Mouse (Mus musculus): ENCODE measurements around the gene Gjd3.

GRCm38 (mm10) chr11:98945605-98945977 lies 37.2 kb downstream of the Gjd3 start:
- no peak for TF ChIP-seq CTCF (IDR thresholded peaks at IDR 0.05; ENCODE audit: control insufficient read depth, insufficient read depth, insufficient read length)
- TF ChIP-seq MAX (IDR thresholded peaks at IDR 0.05): no peak
- no peak for TF ChIP-seq MYOG (IDR thresholded peaks at IDR 0.05; ENCODE audit: control insufficient read depth, extremely low read depth, insufficient read length)
- no peak for TF ChIP-seq FOSL1 (IDR thresholded peaks at IDR 0.05; ENCODE audit: insufficient read depth, low read length, poor library complexity, severe bottlenecking)
- no peak for TF ChIP-seq MYOD1 (IDR thresholded peaks at IDR 0.05; ENCODE audit: control insufficient read depth, insufficient read length, low read depth)
- no peak for TF ChIP-seq CEBPB (IDR thresholded peaks at IDR 0.05; ENCODE audit: low read depth)
